Mouse (Mus musculus): ENCODE results near the gene Atxn7l2. TPM values are rescaled to one million over a fixed set of nuclear protein-coding genes. Genes with fewer than 3 reads are reported as not detected.

Atxn7l2 gene
- total RNA-seq, 2 experiments from 2014 or later: 2.6 to 3.2 TPM

GRCm38 (mm10) chr3:108184742-108185141, 26.0 kb downstream of the Atxn7l2 start:
- DNase-seq: no peak
- intact Hi-C loops (cut with DNase I): no loop called here

- no peak for DNase-seq
- intact Hi-C loops (cut with DNase I): no loop called here
Measured at GRCm38 (mm10) chr3:108180514-108180913, 30.2 kb downstream of the Atxn7l2 start.

- intact Hi-C loops (cut with DNase I): no loop called here
- no peak for DNase-seq
Measured at GRCm38 (mm10) chr3:108178756-108179715, 31.7 kb downstream of the Atxn7l2 start.

- peak; percentile 39 to 51 for DNase-seq
- intact Hi-C loops (cut with DNase I): no loop called here
Measured at GRCm38 (mm10) chr3:108174672-108175531, 35.8 kb downstream of the Atxn7l2 start.

GRCm38 (mm10) chr3:108169199-108169598, 41.5 kb downstream of the Atxn7l2 start:
- intact Hi-C loops (cut with DNase I): loop anchor here (5.0 kb wide), 1 partner anchor 83 kb away; no protein-coding TSS in a partner anchor
- no peak for DNase-seq

GRCm38 (mm10) chr3:108167499-108167898, 43.2 kb downstream of the Atxn7l2 start:
- intact Hi-C loops (cut with DNase I): loop anchor here (5.0 kb wide), 1 partner anchor 85 kb away; no protein-coding TSS in a partner anchor
- DNase-seq: no peak

- DNase-seq: peak in 1 of 2 experiments; percentile 34
- intact Hi-C loops (cut with DNase I): loop anchor here (5.0 kb wide), 1 partner anchor 86 kb away; no protein-coding TSS in a partner anchor
Measured at GRCm38 (mm10) chr3:108166486-108167211, 44.1 kb downstream of the Atxn7l2 start.

GRCm38 (mm10) chr3:108165532-108166315, 45.0 kb downstream of the Atxn7l2 start:
- intact Hi-C loops (cut with DNase I): loop anchor here (2.0 to 5.0 kb wide), 2 partner anchors 87 to 223 kb away; no protein-coding TSS in a partner anchor
- DNase-seq: no peak

- peak; percentile 81 to 82 for DNase-seq
- intact Hi-C loops (cut with DNase I): loop anchor here (1.0 to 5.0 kb wide), 3 partner anchors 39 to 224 kb away; no protein-coding TSS in a partner anchor
Measured at GRCm38 (mm10) chr3:108164807-108165206, 45.9 kb downstream of the Atxn7l2 start.

GRCm38 (mm10) chr3:108164091-108164490, 46.6 kb downstream of the Atxn7l2 start:
- DNase-seq: no peak
- intact Hi-C loops (cut with DNase I): loop anchor here (1.0 to 2.0 kb wide), 2 partner anchors 40 to 225 kb away; no protein-coding TSS in a partner anchor

- DNase-seq: no peak
Measured at GRCm38 (mm10) chr3:108158383-108159037, 52.2 kb downstream of the Atxn7l2 start.

GRCm38 (mm10) chr3:108154656-108155055, 56.1 kb downstream of the Atxn7l2 start, which contains the start of gene Gpr61:
Gene Gpr61, minus strand, starts transcription at chr3:108154882.
- intact Hi-C loops (cut with DNase I): no loop called here
- DNase-seq: no peak

More at GRCm38 (mm10) chr3:108158383-108159037, 52.2 kb downstream of the Atxn7l2 start:
- intact Hi-C loops (cut with DNase I): no loop called here

- intact Hi-C loops (cut with DNase I): no loop called here
- DNase-seq: no peak
Measured at GRCm38 (mm10) chr3:108152290-108152689, 58.4 kb downstream of the Atxn7l2 start.

Other genes with a start within 250 kb of the Atxn7l2 start
- not detected for gene Gstm3, start 241.7 kb downstream of the Atxn7l2 start, total RNA-seq (2021)
- 100 to 1,000 TPM; 161 to 186 TPM for gene Gstm2, start 224.5 kb downstream of the Atxn7l2 start, total RNA-seq (2021)
- gene Gstm1, start 193.0 kb downstream of the Atxn7l2 start, total RNA-seq (2021): 100 to 1,000 TPM; 265 to 324 TPM
- 10 to 100 TPM; 12.3 to 13.3 TPM for gene Gstm4, start 166.0 kb downstream of the Atxn7l2 start, total RNA-seq (2021)
- 1 to 10 TPM; 4.6 to 5.1 TPM for gene Ampd2, start 124.3 kb downstream of the Atxn7l2 start, total RNA-seq (2021)
- not detected for gene Gnat2, start 118.1 kb downstream of the Atxn7l2 start, total RNA-seq (2021)
- gene Gnai3, start 64.8 kb downstream of the Atxn7l2 start, total RNA-seq (2021): 10 to 100 TPM; 18.3 to 20.0 TPM
- gene Gpr61, start 56.1 kb downstream of the Atxn7l2 start, total RNA-seq (2021): not detected
- gene Amigo1, start 24.6 kb downstream of the Atxn7l2 start, total RNA-seq (2021): 10 to 100 TPM; 15.1 to 15.5 TPM
- 1 to 10 TPM; 5.3 to 5.5 TPM for gene Cyb561d1, start 9.7 kb downstream of the Atxn7l2 start, total RNA-seq (2021)
- under 1 TPM; 0.70 to 0.80 TPM for gene Sypl2, start 15.7 kb upstream of the Atxn7l2 start, total RNA-seq (2021)
- gene Psma5, start 46.0 kb upstream of the Atxn7l2 start, total RNA-seq (2021): 10 to 100 TPM; 54.3 to 55.2 TPM
- 10 to 100 TPM; 18.7 to 20.3 TPM for gene Sort1, start 73.1 kb upstream of the Atxn7l2 start, total RNA-seq (2021)
- 10 to 100 TPM; 46.4 to 54.6 TPM for gene Mybphl, start 154.0 kb upstream of the Atxn7l2 start, total RNA-seq (2021)
- under 1 TPM; 0.39 to 0.68 TPM for gene Psrc1, start 172.9 kb upstream of the Atxn7l2 start, total RNA-seq (2021)
- 1 to 10 TPM; 6.6 to 7.4 TPM for gene Celsr2, start 204.6 kb upstream of the Atxn7l2 start, total RNA-seq (2021)
- 10 to 100 TPM; 82.6 to 83.9 TPM for gene Sars, start 234.3 kb upstream of the Atxn7l2 start, total RNA-seq (2021)

All from heart, postnatal 36 days (tissue).